Mouse (Mus musculus) heart, adult 2 months (tissue): ENCODE data around the gene Srsf2.

ENCODE experiments used
- CTCF ChIP-seq: fragments of 200-600 bp; IDR thresholded peaks from 2 replicates; pipeline ENCODE4 v1.8.1; 2022; ENCODE audit warnings: antibody characterized with exemption, mild to moderate bottlenecking, moderate library complexity
- EP300 ChIP-seq: fragments of 200-500 bp; IDR thresholded peaks from 2 replicates; pipeline ENCODE4 v1.6.1; 2011; ENCODE audit warnings: low read depth, low read length, control low read depth; ENCODE audit not compliant: insufficient read depth
- POLR2A ChIP-seq: fragments of 200-500 bp; IDR thresholded peaks from 2 replicates; pipeline ENCODE4 v1.6.1; 2011; ENCODE audit warnings: mild to moderate bottlenecking, low read depth, low read length, control low read depth; ENCODE audit not compliant: insufficient read depth

DNA sequence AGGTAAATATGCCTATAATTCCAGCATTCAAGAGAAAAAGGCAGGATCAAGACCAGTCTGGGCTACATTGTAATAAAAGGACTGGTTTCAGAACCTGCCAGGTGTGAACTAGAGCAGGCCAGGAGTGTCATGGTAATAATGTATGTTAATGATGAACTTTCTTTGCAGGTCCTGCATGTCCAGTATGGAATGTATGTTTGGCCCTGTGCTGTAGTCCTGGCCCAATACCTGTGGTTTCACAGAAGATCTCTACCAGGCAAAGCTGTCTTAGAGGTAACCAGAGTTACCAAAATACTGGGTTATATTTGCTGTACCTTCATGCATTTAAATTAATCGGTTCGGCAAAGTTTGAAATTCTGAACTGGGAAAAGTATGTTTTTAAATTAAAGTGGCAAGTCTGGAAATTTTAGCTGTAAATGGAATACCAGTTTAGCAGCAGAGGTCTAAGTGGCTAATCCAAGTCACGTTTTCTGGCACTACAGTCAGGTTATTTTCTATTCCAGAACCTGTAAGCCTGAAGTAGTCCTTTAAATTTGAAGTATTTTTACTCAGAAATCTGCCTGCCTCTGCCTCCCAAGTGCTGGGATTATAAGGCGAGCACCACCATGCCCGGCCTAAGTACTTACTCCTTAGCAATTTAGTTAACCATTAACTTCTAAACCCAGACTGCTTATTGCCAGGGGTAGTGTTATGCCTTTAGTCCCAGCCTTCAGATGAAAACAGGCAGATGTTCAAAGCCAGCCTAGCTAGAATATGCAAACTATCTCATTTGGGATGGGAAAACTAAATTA lies 4.6 kb downstream of the Srsf2 start:
- TF ChIP-seq CTCF (no peak), EP300 (no peak), POLR2A (no peak)
